Mouse (Mus musculus) left cerebral cortex, postnatal 14 days (tissue): ENCODE data around the gene Odf3l1. TPM values are rescaled to one million over a fixed set of nuclear protein-coding genes. Genes with fewer than 3 reads are reported as not detected.
A peak's percentile ranks its signal among the peaks of the same experiment; 100 is the strongest.
"Not testable (repeated sequence)": the region's sequence is repeated elsewhere in the genome, so short reads cannot be mapped to it uniquely, and the experiment has no call there.

Experiments used
- DNase-seq, 2 experiments: peaks; one replicate each; pipeline ENCODE4 v3.0.0; 2021 to 2022; ENCODE audit warnings: low spot score in 2 of 2, mixed read lengths in 1 of 2
- intact Hi-C: fragments of 180-260 bp; cut with DNase I; formaldehyde crosslinking; loops from one replicate; pipeline ENCODE4 v1.15.1; 2025
- long read RNA-seq, 2 experiments: library from polyadenylated mRNA; stranded (forward); transcript quantifications; one replicate each; pipeline ENCODE4 v2.0.0; 2021
- total RNA-seq, 2 experiments: library from RNA; stranded (reverse); gene quantifications; 2 replicates each; pipeline ENCODE4 v1.2.3; 2021

Gene Odf3l1
- not detected for total RNA-seq
- long read RNA-seq, experiment 1, result 0 reads
- long read RNA-seq, experiment 2, result 0 reads

DNA sequence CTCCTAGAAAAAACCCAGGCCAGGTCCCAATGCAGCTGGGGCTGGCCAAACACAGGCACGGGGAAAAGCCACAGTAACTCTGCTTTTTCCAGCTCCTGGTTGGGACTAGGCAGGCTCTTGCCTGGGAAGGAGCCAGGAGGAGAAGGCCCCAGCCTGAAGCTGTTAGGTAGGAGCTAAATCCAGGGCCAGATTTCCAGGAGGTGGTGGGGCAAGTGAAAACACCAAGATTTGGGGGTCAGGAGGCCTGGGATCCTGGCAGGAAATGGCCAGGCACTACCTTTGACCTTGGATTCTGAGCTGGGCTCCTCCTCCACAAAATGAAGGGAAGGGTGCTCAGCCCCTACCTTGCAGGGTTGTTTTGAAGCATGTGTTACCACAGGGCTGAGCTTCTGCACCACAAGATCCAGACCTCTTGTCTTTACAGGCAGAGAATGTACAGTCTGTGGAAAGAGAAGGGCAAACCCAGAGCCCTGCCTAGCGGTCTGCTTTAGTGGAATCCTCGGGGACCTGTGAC lies at the start of gene Odf3l1:
Gene Odf3l1 (minus strand): TSS at position 464 of the 514 bp plus-strand sequence.
- DNase-seq, result no peak
- intact Hi-C loops, result no loop called here

DNA sequence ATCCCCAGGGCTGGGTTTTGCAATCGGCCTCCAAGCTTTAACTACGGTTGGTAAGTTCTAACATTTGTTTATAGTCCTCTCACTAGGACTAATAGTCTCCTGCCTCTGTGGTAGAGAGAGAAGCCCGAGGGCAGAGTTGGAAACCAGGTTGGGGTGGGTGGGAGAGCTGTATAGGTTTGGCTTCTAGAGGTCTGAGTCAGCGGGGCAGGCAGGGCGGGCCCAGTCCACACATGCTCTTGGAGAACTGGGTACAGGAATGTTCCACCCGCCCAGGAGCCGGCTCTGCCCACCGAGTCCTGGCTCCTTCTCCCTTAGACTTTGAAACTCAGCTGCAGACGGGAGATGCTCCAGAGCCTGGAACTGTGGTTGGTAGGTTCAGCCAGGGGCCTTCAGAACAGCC lies 49.5 kb upstream of the Odf3l1 start:
- DNase-seq, result no peak
- intact Hi-C loops, result no loop called here

DNA sequence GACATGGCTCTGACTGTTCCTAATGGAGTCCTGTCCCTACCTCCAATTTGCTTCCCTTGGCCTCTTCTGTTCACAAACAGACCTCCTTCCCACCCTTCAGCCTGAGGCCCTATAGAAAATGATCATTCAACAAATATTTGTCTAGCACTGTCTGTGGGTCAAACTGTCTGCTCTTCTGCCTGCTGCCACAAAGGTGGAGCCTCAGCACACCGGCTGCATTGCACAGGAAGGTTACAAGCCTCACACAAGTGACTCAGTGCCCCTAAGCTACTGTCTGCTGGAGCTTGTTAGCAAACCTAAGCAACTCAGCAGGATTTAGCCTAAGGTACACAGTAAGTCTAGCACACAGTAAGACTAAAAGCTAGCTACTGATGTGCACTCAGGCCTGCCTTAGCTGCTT lies 46.5 kb upstream of the Odf3l1 start:
- intact Hi-C loops, result no loop called here
- no peak for DNase-seq

DNA sequence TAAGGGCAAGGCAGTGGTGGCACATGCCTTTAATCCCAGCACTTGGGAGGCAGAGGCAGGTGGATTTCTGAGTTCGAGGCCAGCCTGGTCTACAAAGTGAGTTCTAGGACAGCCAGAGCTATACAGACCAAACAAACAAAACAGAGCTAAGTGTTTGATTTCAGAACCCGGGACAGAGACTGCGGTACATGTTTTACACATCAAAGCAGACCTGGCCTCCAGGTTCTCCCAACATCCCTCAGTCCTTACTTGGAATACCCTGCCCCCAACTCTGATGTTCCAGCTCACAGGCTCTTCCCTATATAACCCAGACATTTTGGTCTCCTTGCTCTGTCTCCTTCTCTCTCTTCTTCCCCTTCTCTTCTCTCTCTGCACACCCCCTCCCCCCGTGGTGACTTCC lies 45.5 kb upstream of the Odf3l1 start:
- intact Hi-C loops, result not testable (repeated sequence)

DNA sequence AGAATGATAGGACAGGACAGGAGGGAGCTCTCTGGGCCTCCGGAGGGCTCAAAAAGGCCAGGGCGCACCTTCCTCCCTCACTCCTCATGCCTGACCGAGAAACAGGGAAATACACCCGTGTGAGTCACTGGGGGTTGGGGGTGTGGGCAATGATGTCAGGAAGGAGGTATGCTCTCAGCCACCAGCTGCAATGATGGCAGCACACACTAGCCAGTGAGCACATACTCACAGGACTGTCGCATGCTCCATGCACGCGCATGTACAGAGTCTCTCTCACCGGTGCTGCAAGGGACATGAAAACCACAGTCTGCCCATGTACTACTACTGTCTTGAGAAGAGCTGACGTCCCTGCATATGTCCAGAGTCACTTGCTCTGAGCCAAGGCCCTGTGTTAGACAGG lies 43.1 kb upstream of the Odf3l1 start:
- no peak for DNase-seq
- intact Hi-C loops, result no loop called here

More for the DNA sequence above, 45.5 kb upstream of the Odf3l1 start:
- DNase-seq, result not testable (repeated sequence)

DNA sequence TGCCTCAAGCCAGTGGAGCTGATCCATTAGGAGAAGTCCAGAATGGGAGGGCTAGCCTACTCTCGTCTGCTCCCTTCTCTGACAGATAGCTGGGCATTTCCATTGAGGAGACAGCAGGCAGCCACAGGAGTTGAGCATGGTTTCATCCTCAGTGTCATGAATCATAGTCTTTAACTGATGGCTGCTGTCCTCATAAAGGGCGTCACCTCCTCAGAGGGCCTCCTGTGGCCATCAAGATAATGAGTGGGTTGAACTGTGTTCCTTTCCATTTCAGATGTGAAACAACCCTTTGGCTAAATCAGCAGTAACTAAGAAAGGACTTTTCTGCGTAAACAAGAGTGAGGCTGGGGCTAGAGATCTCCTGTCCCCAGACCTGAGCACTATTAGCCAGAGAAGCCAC lies 39.2 kb upstream of the Odf3l1 start:
- DNase-seq, result no peak
- intact Hi-C loops, result no loop called here

DNA sequence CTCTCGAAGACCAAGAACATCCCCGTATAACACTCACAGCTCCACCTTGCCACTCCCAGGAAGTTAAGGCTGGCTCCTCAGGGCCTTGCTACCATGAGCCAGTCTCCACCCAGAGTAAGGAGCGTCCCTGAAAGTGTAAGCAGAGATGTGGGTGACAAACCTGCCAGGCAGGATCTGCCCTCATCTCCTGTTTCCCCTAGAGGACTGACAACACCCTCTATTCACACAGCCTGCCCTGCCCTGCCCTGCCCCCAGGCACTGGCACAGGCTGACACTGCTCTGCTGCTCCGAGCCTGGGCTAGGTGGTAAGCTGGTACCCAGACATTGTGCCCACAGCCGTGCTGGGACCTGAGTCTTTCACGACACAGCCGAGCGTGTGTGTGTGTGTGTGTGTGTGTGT lies 36.7 kb upstream of the Odf3l1 start:
- intact Hi-C loops, result no loop called here
- no peak for DNase-seq

DNA sequence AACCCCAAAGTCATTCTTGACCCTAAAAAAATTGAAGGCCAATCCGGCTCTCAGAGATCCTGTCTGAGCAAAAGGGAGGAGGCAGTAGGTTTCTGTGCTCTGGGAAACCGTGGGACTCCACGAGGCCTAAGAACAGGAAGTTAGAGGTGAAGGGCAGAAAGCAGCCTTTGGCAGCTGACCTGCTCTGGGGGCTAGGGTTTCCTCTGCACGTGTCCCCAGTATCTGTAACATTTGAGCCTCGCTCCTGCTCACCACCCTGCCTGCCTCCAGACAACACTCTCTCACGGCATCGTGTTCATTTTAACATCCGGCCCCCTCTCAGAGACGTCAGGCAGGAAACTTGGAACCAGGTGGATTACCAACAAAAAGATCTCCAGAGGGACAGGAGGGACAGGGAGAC lies 36.1 kb upstream of the Odf3l1 start:
- intact Hi-C loops, result no loop called here
- no peak for DNase-seq

DNA sequence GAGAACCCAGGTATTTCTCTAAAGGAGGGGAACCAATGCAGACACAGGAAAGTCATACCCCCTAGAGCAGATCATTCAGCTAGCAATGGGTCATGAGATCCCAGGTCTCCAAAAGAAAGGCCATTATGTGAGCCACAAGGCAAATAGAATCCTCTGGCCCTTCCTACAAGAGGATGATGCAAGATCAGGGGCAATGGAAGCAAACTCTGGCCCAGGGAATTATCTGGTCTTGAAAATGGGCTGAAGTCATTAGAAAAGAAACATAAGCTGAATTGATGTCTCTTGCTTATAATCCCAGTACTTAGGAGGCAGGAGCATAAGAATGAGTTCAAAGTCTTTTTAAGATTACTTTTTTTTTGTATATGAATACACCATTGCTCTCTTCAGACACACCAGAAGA lies 35.6 kb upstream of the Odf3l1 start:
- intact Hi-C loops, result no loop called here
- DNase-seq, result no peak

DNA sequence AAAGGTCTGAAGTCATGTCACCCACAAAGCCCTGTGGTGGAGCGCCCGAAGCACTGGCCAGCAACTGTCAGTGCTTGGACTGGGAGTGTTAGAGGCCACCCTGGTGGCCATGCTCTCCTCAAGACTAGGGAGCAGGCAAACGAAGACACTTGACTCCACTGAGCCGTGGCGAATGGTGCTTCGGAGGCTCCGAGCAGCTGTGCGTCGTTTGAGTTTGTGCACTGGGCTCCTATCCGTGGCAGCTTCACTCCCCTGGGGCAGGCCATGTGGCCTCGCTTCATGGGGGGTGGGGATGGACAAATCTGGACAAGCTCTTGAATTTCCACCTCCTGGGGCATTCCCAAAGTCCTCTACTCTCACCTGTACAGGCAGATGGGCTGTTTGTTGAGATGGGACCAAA lies 34.9 kb upstream of the Odf3l1 start:
- intact Hi-C loops, result loop anchor here (10.0 kb wide), 1 partner anchor 325 kb away; no protein-coding TSS in a partner anchor
- DNase-seq, result no peak

DNA sequence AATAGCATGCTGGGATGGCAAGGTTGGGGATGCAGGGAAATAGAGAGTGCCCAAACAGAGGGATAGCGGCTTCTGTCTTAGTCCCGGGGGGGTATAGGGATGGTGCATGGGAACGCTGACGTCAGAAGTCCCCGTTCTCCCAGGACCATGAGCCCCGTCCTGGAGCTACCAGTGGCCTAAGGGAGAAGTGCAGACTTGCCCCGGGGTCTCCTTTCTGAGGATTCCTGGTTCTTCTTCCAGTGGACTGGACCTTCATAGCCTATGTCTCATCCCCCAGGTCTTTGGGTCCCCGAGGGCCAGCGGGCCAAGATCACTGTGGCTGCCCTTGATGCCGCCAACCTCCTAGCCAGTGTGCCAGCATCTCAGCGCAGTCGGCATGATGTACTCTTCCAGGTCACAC lies 32.3 kb upstream of the Odf3l1 start:
- intact Hi-C loops, result loop anchor here (10.0 kb wide), 1 partner anchor 328 kb away; no protein-coding TSS in a partner anchor
- no peak for DNase-seq

DNA sequence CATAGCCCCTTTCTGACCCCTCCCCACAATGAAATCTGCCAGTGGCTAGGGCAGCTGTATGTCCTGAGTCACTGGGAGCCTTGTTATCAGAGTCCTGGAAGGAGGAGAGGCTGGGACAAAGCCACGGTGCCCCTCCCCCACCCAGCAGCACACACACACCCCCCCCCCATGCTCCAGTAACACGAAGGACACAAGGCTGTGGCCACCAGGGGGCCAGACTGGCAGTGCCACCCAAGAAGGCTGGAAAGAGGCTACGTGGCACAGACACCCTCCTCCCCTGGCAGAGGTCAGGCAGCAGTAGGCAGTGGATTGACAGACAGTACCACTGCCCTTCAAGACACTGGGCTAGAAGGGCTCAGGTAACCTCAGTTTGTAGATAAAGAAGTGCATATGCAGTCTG lies 29.5 kb upstream of the Odf3l1 start:
- peak in 1 of 2 experiments; percentile 51 for DNase-seq
- intact Hi-C loops, result loop anchor here (5.0 to 10.0 kb wide), 2 partner anchors 238 to 331 kb away; partner anchors contain the start of gene Man2c1

DNA sequence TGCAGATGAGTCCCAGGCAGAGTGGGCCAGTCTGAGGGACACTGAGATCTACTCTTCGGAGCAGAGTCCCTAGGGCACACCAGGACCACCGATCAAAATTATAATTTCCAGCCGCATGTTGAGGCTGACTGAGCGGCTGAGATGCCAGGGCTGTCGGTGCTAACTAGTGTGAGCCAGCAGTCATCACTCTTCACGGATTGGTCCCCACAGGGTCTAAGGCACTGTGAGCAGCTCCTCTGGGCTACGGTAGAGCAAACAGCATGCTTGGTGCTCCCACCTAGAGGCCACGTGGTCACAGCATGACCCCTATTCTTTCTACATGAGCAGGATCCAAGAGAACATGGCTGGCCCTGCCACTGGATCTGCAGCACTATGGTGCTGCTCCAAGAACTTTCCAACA lies 28.8 kb upstream of the Odf3l1 start:
- no peak for DNase-seq
- intact Hi-C loops, result loop anchor here (5.0 to 10.0 kb wide), 2 partner anchors 239 to 331 kb away; partner anchors contain the start of gene Man2c1

DNA sequence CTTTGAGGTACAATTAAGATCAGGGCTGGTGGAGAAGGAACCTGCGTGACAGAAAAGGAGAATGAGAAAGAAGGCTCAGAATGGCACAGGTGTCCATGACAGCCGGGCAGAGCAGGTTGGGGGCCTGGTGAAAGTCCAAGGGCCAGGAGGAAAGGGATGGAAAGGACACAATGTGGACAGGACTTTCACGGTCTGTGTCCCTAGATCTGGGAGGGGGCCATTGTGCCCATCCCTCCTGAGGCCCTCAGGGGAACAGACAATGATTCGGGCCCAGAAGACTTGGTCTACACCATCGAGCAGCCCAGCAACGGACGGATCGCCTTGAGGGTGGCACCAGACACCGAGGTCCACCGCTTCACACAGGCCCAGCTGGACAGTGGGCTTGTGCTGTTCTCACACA lies 27.6 kb upstream of the Odf3l1 start:
- DNase-seq, result no peak
- intact Hi-C loops, result loop anchor here (5.0 to 10.0 kb wide), 2 partner anchors 240 to 333 kb away; partner anchors contain the start of gene Man2c1

DNA sequence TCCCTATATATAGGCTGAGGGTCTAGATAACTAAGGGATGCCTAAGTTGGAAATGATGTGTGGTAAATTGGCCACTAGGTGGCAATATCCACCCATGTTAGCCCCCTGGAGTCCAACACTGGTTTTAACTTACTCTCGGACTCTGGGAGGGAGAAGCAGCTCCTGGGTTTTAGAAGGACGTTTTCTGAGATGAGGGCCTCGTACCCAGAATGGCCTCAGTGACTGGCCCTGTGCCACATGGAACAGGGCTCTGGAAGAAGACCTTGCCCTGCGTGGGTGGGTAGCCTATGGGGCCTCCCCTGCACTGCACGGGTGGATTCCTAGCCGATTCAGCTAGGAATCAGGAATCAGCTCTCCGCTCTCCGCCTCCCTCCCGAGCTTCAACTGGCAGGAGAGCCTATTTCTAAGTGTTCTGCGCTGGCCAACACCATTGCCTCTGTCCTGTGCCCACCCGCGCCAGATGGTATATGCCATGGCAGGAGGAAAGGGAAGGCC lies 27.1 kb upstream of the Odf3l1 start:
- intact Hi-C loops, result loop anchor here (5.0 to 10.0 kb wide), 2 partner anchors 241 to 333 kb away; partner anchors contain the start of gene Man2c1
- DNase-seq, result peak; percentile 86 to 87

DNA sequence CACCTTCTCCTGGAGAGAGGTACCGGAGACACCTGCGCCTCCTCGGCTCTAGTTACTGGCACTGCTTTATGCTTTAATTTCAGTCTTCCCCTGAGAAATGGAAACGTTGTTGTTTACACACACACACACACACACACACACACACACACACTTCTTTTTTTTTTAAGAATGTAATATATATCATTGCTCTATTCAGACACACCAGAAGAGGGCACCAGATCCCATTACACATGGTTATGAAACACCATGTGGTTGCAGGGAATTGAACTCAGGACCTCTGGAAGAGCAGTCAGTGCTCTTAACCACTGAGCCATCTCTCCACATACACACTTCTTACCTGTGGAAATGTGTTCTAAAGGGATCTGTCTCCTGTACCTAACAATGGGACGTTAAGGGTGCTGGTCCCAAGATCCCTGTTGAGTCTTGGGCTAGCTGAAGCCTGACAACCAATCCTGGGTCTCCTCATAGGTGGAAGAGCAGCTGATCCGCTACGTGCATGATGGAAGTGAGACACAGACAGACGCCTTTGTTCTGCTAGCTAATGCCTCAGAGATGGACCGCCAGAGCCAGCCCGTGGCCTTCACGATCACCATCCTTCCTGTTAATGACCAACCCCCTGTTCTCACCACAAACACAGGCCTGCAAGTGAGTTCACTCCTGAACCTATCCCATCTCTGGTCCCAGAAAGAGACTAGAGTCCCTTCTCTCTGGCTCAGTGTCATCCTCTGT lies 26.2 kb upstream of the Odf3l1 start:
- no peak for DNase-seq
- intact Hi-C loops, result loop anchor here (5.0 to 10.0 kb wide), 2 partner anchors 242 to 334 kb away; partner anchors contain the start of gene Man2c1

DNA sequence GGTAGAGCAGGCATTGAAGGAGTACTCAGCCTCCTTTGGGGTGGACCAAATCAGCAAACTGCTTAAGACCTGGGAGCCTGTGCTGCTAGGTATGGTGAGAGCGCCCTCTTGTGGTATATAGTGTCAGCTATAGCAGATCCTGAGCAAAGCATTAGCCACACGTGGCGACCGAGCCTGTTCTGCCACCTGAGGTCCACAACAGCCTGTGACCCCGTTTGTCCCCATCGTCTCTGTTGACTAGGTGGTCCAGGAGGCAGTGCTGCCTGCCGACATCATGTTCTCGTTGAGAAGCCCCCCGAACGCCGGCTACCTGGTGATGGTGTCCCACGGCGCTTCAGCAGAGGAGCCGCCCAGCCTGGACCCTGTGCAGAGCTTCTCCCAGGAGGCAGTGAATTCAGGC lies 25.3 kb upstream of the Odf3l1 start:
- intact Hi-C loops, result loop anchor here (5.0 to 10.0 kb wide), 3 partner anchors 43 to 335 kb away; partner anchors contain the start of gene Man2c1
- peak; percentile 89 to 94 for DNase-seq

DNA sequence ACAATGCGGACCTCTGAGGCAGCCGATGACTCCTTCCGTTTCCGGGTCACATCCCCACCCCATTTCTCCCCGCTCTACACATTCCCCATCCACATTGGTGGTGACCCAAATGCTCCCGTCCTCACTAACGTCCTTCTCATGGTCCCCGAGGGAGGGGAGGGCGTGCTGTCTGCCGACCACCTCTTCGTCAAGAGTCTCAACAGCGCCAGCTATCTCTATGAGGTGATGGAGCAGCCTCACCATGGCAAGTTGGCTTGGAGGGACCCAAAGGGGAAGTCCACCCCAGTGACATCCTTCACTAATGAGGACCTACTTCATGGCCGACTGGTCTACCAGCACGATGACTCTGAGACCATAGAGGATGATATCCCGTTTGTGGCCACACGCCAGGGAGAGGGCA lies 23.1 kb upstream of the Odf3l1 start:
- DNase-seq, result no peak
- intact Hi-C loops, result loop anchor here (5.0 kb wide), 1 partner anchor 40 kb away; no protein-coding TSS in a partner anchor

DNA sequence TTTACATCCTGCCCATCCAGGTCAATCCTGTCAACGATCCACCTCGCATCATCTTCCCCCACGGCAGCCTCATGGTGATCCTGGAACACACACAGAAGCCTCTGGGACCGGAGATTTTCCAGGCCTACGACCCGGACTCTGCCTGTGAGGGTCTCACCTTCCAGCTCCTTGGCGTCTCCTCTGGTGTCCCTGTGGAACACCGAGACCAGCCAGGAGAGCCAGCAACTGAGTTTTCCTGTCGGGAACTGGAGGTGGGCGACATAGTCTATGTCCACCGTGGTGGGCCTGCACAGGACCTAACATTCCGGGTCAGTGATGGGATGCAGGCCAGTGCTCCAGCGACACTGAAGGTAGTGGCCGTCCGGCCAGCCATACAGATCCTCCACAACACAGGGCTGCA lies 22.1 kb upstream of the Odf3l1 start:
- intact Hi-C loops, result loop anchor here (5.0 kb wide), 1 partner anchor 39 kb away; no protein-coding TSS in a partner anchor
- DNase-seq, result no peak

DNA sequence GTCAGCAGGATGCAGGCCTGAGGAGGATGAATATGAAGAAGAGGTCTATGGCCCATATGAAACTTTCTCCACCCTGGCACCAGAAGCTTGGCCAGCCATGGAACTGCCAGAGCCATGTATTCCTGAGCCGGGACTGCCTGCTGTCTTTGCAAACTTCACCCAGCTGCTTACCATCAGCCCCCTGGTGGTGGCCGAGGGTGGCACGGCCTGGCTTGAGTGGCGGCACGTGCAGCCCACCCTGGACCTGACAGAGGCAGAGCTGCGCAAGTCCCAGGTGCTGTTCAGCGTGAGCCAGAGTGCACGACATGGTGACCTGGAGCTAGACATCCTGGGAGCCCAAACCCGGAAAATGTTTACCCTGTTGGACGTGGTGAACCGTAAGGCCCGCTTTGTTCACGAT lies 21.6 kb upstream of the Odf3l1 start:
- intact Hi-C loops, result loop anchor here (5.0 kb wide), 1 partner anchor 39 kb away; no protein-coding TSS in a partner anchor

More for the DNA sequence above, 21.6 kb upstream of the Odf3l1 start:
- no peak for DNase-seq
